Mouse (Mus musculus) thymus, adult 2 months (tissue): Measurements from ENCODE around the gene Tpcn1. TPM values are rescaled to one million over a fixed set of nuclear protein-coding genes. Genes with fewer than 3 reads are reported as not detected.

Experiments used
- DNase-seq: peaks from one replicate; pipeline ENCODE4 v3.0.0; 2021
- H3K27ac ChIP-seq: fragments of 200-500 bp; 2 replicates; pipeline ENCODE4 v1.5.1; 2012; ENCODE audit warnings: low read length, control low read depth; ENCODE audit not compliant: control insufficient read depth, insufficient read depth
- H3K27me3 ChIP-seq: fragments of 200-500 bp; 2 replicates; pipeline ENCODE4 v1.6.1; 2012; ENCODE audit warnings: mild to moderate bottlenecking, low read length, moderate library complexity, mixed read lengths; ENCODE audit not compliant: control insufficient read depth, insufficient read depth
- H3K36me3 ChIP-seq: fragments of 200-500 bp; 2 replicates; pipeline ENCODE4 v1.6.1; 2012; ENCODE audit warnings: mild to moderate bottlenecking, low read length, moderate library complexity; ENCODE audit not compliant: control insufficient read depth, insufficient read depth
- H3K4me1 ChIP-seq: fragments of 200-500 bp; replicated peaks from 2 replicates; pipeline ENCODE4 v1.6.1; 2012; ENCODE audit warnings: low read length; ENCODE audit not compliant: control insufficient read depth, insufficient read depth
- H3K4me3 ChIP-seq: fragments of 200-500 bp; 2 replicates; pipeline ENCODE4 v1.5.1; 2012; ENCODE audit warnings: mild to moderate bottlenecking, low read length, control low read depth, moderate library complexity; ENCODE audit not compliant: control insufficient read depth, insufficient read depth
- CTCF ChIP-seq: fragments of 200-500 bp; IDR thresholded peaks from 2 replicates; pipeline ENCODE4 v1.5.1; 2012; ENCODE audit warnings: mild to moderate bottlenecking, control low read depth, low read length, moderate library complexity, borderline replicate concordance; ENCODE audit not compliant: control insufficient read depth, poor library complexity, insufficient read depth; ENCODE audit errors: extremely low read depth
- POLR2A ChIP-seq: fragments of 200-500 bp; IDR thresholded peaks from 2 replicates; pipeline ENCODE4 v1.6.1; 2012; ENCODE audit warnings: mild to moderate bottlenecking, low read length, control low read depth, moderate library complexity; ENCODE audit not compliant: control insufficient read depth, poor library complexity, insufficient read depth; ENCODE audit errors: extremely low read depth
- WGBS: fragments of 180-500 bp; shearing (Covaris S2); methylation state at CpG from one replicate; pipeline ENCODE4 v1.1.7; 2018; 5-methylcytosine and 5-hydroxymethylcytosine counted together
- polyA plus RNA-seq: library from polyadenylated mRNA; depleted of rRNA; stranded (reverse); fragments of >200 nt; gene quantifications from 2 replicates; pipeline ENCODE4 v1.2.3, GENCODE M21; 2012

Gene Tpcn1
- polyA plus RNA-seq, 1 experiment: 203 TPM

DNA sequence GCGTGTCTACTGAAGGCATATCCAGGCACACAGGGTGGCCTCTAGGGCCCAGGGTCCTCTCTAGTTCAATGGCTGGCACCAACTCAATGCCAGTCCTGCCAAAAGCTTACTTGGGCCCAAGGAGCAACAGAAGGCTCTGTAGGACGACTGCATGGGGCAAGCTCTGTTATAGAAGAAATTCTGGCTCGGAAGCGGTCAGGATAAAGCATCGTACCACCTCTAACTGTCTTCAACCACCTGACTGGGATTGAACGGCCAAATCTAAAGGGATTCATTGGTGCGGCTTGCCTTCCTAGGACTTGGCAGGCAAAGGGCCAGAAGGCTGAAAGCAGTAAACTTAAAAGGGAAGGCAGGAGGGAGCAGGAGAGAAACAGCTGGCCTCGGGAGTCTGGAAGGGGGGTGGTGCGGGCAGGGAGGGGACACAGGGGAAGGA is 20.1 kb downstream of the Tpcn1 start:
- no peak overlapping the region for H3K4me3 ChIP-seq
- H3K27me3 ChIP-seq: no peaks in the 10 kb centered on the region
- 88% methylated on average over 9 of the region's 9 CpGs for WGBS
- peaks cover 25% of the 10 kb centered on the region for H3K4me1 ChIP-seq
- TF ChIP-seq POLR2A (no peak), CTCF (no peak)
- H3K27ac ChIP-seq: no peak overlapping the region
- DNase-seq: no peak
- H3K36me3 ChIP-seq: no peaks in the 10 kb centered on the region

- DNase-seq: no peak
- Histone ChIP-seq H3K27me3 (no peaks in the 10 kb centered on the region), H3K36me3 (no peaks in the 10 kb centered on the region), H3K27ac (no peak overlapping the region), H3K4me1 (peaks cover 29% of the 10 kb centered on the region), H3K4me3 (no peak overlapping the region)
- 98% methylated on average over 14 of the region's 14 CpGs for WGBS
- no peak for TF ChIP-seq POLR2A
Measured at GRCm38 (mm10) chr5:120567761-120568211, 20.7 kb downstream of the Tpcn1 start.

DNA sequence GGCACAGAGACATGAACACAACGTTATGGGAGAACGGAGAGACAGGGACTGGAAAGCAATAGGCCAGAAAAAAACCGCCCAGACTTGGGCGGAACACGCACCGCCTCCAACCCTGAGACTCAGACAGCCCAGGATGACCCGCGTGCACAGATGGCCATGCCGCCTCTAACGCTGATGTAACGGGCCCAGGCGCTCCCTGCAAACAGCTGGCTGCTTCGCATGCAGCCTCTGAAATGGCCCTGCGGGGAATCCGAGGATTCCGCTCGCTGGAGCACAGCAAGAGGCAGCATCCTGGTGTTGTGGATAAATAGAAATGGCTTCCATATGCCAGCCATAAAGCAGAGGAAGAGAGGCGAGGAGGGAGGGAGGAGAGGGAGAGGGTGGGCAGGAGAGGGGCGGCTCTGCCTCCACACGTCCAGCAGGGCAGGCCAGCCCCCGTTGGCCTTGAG is 21.2 kb downstream of the Tpcn1 start:
- Histone ChIP-seq H3K27me3 (no peaks in the 10 kb centered on the region), H3K27ac (no peak overlapping the region), H3K4me3 (no peak overlapping the region), H3K36me3 (no peaks in the 10 kb centered on the region), H3K4me1 (peaks cover 31% of the 10 kb centered on the region)
- DNase-seq: no peak
- no peak for TF ChIP-seq POLR2A
- TF ChIP-seq CTCF: no peak
- WGBS: 95% methylated on average over 21 of the region's 21 CpGs

DNA sequence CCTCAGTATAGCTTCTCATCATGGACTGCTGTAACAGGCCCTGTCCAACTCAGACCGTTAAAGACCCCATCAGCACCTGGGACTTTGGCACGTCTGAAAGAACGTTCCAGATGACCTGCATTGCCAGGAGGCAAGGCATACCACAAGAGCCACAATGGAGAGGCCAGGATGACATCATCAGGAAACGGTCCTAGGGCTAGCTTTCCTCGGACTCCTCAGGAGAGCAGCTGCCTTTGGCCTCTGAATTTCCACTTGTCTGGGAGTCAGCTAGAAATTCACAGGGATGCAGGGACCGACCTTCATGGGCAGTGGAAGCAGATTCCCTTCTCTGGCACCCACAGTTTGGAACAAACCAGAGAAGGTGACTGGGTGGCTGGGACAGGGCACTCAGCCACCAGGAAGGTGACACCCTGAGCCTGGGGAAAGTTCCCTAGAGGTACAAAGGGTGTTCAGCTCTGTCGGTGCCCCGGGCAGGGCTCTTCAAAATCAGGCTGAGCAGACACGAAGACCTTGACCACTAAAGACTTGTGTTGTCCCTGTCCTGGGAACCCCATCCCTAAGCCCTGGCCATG is 21.7 kb downstream of the Tpcn1 start:
- DNase-seq: no peak
- H3K4me1 ChIP-seq: peaks cover 31% of the 10 kb centered on the region

DNA sequence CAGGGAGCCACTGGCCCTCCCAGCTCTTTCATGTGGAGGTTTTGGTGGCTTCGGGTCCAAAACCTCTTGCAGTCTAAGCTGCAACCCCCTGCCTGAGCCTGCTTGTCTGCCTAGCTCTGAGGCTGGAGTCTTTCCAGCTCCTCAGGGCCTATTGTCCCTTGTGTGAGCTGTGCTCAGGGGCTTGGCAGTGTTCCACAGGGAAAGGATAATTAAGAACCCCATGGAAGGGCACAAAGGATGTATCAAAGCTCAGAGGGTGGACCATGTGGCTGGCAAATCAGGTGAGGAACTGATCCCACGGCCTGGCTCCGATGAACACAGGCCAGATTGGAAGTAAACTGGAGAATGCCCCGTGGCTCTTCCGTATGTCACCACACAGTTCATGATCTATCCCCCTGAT is 22.4 kb downstream of the Tpcn1 start:
- Histone ChIP-seq H3K36me3 (no peaks in the 10 kb centered on the region), H3K4me3 (no peak overlapping the region), H3K27me3 (no peaks in the 10 kb centered on the region), H3K4me1 (peaks cover 26% of the 10 kb centered on the region), H3K27ac (no peak overlapping the region)
- 94% methylated on average over 5 of the region's 5 CpGs for WGBS
- no peak for DNase-seq
- TF ChIP-seq POLR2A: no peak
- TF ChIP-seq CTCF: no peak

More for the DNA sequence above, 21.7 kb downstream of the Tpcn1 start:
- TF ChIP-seq POLR2A (no peak), CTCF (no peak)
- no peaks in the 10 kb centered on the region for H3K36me3 ChIP-seq
- H3K4me3 ChIP-seq: no peak overlapping the region
- WGBS: 93% methylated on average over 9 of the region's 9 CpGs
- H3K27me3 ChIP-seq: no peaks in the 10 kb centered on the region
- H3K27ac ChIP-seq: no peak overlapping the region

GRCm38 (mm10) chr5:120565171-120565905 is 23.1 kb downstream of the Tpcn1 start:
- 0 out of 2 replicates have a peak, but pooled peaks cover under 1% of the 10 kb centered on the region for H3K36me3 ChIP-seq
- WGBS: 87% methylated on average over 15 of the region's 15 CpGs
- H3K27me3 ChIP-seq: no peaks in the 10 kb centered on the region
- H3K27ac ChIP-seq: no peak overlapping the region
- no peak for DNase-seq
- no peak overlapping the region for H3K4me3 ChIP-seq
- peaks cover 27% of the 10 kb centered on the region for H3K4me1 ChIP-seq
- no peak for TF ChIP-seq POLR2A
- TF ChIP-seq CTCF: no peak

GRCm38 (mm10) chr5:120563914-120564311 is 24.6 kb downstream of the Tpcn1 start:
- no peak for DNase-seq
- no peak for TF ChIP-seq POLR2A
- no peak for TF ChIP-seq CTCF
- 24% methylated on average over 4 of the region's 4 CpGs for WGBS
- H3K4me1 ChIP-seq: peaks cover 39% of the 10 kb centered on the region
- H3K27me3 ChIP-seq: no peaks in the 10 kb centered on the region
- 0 out of 2 replicates have a peak, but pooled peaks cover 7% of the 10 kb centered on the region for H3K36me3 ChIP-seq
- H3K27ac ChIP-seq: no peak overlapping the region
- H3K4me3 ChIP-seq: no peak overlapping the region
